ENCODE assay signal across 13 mouse cellular contexts in the genomic region with DNA sequence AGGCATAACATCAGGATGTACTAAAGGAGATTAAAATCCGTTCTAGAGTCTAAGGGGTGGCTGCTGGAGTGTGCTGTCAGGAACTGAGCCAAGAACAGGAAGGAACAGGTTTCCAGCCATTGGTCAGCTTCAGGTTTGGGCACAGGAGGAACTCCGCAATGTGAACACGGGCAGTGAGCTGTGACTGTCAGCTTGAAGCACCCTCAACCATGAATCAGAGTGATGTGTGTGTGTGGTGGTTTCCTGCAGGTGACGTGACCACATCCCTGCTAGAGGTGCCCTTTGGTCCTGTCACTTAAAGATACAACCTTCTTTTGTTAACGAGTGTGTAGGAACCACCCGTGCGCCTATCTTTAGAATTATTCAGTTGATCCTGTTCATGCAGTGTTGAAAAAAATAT. TPM values are rescaled to one million over a fixed set of nuclear protein-coding genes. Genes with fewer than 3 reads are reported as not detected.
DNase-seq lines count a peak whose midpoint lies in the region; ATAC-seq and TF ChIP-seq lines count a peak whose summit lies in the region.
"Had no signal": no experiment of that assay in that cellular context is flagged by ENCODE, and none has a peak within 500 bp of the region (broad histone marks: within the 10 kb centered on the region; RNA-seq: fewer than 3 reads in every experiment).

No protein-coding gene starts in this region.

- no peaks in the 10 kb centered on the region for H3K4me1 ChIP-seq in lung, postnatal 0 days (ENCODE audit: insufficient read depth, low read depth, low read length)
- H3K4me1 ChIP-seq in lung, adult 2 months (ENCODE audit: control insufficient read depth, insufficient read depth, low read length): no peaks in the 10 kb centered on the region
- no peaks in the 10 kb centered on the region for H3K4me1 ChIP-seq in kidney, embryonic 16.5 days (ENCODE audit: insufficient read depth, low read length)

- intact Hi-C loops in gastrocnemius, postnatal 36 days (cut with DNase I): no loop called here

- 49% methylated on average over 7 of the region's 7 CpGs for WGBS in lung, postnatal 0 days
- WGBS in lung, adult 2 months: 53% methylated on average over 7 of the region's 7 CpGs
- WGBS in kidney, embryonic 16.5 days: 40% methylated on average over 7 of the region's 7 CpGs

- H3K4me3 ChIP-seq in lung, postnatal 0 days (ENCODE audit: low read depth, low read length): no peak overlapping the region
- no peak overlapping the region for H3K4me3 ChIP-seq in lung, adult 2 months (replicated peaks; ENCODE audit: extremely low read depth, low read depth, low read length)
- no peak overlapping the region for H3K4me3 ChIP-seq in kidney, embryonic 16.5 days (ENCODE audit: low read length)
- H3K4me3 ChIP-seq: forebrain, embryonic 13.5 days had no signal

- DNase-seq in lung, postnatal 0 days (ENCODE audit: low spot score): peak; percentile 19
- DNase-seq in lung, adult 2 months: no peak
- DNase-seq in natural killer cell, adult 2 months (ENCODE audit: low spot score in 2 of 2): peak; percentile 55 to 83
- DNase-seq in thymus, postnatal 14 days: peak; percentile 72
- DNase-seq in left cerebral cortex, adult 9 months (ENCODE audit: low spot score in 2 of 2): no peak
- no peak for DNase-seq in gastrocnemius, postnatal 36 days
- no peak for DNase-seq in testis, postnatal 10 days (ENCODE audit: low spot score)
- DNase-seq: gastrocnemius, postnatal 25 days; heart, postnatal 14 days; left cerebral cortex, postnatal 4 days; right cerebral cortex, postnatal 4 days had no signal

- no peaks in the 10 kb centered on the region for H3K27me3 ChIP-seq in lung, postnatal 0 days (replicated peaks; ENCODE audit: insufficient read depth, low read length)
- H3K27me3 ChIP-seq in kidney, embryonic 16.5 days (ENCODE audit: insufficient read depth, low read length): no peaks in the 10 kb centered on the region
- H3K27me3 ChIP-seq: forebrain, embryonic 13.5 days had no signal

- ATAC-seq in lung, postnatal 0 days: no peak
- peak; percentile 87 for ATAC-seq in kidney, embryonic 16.5 days (ENCODE audit: low FRiP score, low TSS enrichment)
- ATAC-seq: forebrain, embryonic 13.5 days had no signal

- TF ChIP-seq CTCF in lung, postnatal 0 days (IDR thresholded peaks at IDR 0.05): no peak
- no peak for TF ChIP-seq CTCF in lung, adult 2 months (IDR thresholded peaks at IDR 0.05; ENCODE audit: insufficient read depth, low read length)

- TF ChIP-seq EP300 in lung, postnatal 0 days (IDR thresholded peaks at IDR 0.05): no peak

- no peak overlapping the region for H3K9ac ChIP-seq in lung, postnatal 0 days (replicated peaks; ENCODE audit: low read depth)
- no peak overlapping the region for H3K9ac ChIP-seq in kidney, embryonic 16.5 days (replicated peaks; ENCODE audit: low read length)
- H3K9ac ChIP-seq: forebrain, embryonic 13.5 days had no signal

- no peak overlapping the region for H3K27ac ChIP-seq in lung, postnatal 0 days (ENCODE audit: low read length)
- H3K27ac ChIP-seq in kidney, embryonic 16.5 days (ENCODE audit: low read length): no peak overlapping the region
- H3K27ac ChIP-seq: forebrain, embryonic 13.5 days had no signal

- TF ChIP-seq POLR2A in lung, adult 2 months (IDR thresholded peaks at IDR 0.05; ENCODE audit: borderline replicate concordance, extremely low read depth, low read depth, low read length): no peak

- no peak overlapping the region for H3K4me2 ChIP-seq in lung, postnatal 0 days (replicated peaks; ENCODE audit: low read depth, low read length)
- no peak overlapping the region for H3K4me2 ChIP-seq in kidney, embryonic 16.5 days (replicated peaks; ENCODE audit: low read depth, low read length)
- H3K4me2 ChIP-seq: forebrain, embryonic 13.5 days had no signal

- H3K9me3 ChIP-seq in lung, postnatal 0 days (ENCODE audit: low read length): no peaks in the 10 kb centered on the region
- H3K9me3 ChIP-seq in kidney, embryonic 16.5 days (ENCODE audit: low read length): peaks cover 8% of the 10 kb centered on the region; the same call in 1 of the 2 replicates

- H3K36me3 ChIP-seq in lung, postnatal 0 days (ENCODE audit: insufficient read depth, low read length): no peaks in the 10 kb centered on the region
- no peaks in the 10 kb centered on the region for H3K36me3 ChIP-seq in kidney, embryonic 16.5 days (ENCODE audit: insufficient read depth, low read length)

RNA-seq across cellular contexts. Expression of a gene that starts 31.1 kb away (rescaled TPM):
- polyA plus RNA-seq in lung, postnatal 0 days (2015; fragmentation: Nextera tagmentation; extraction: Ambion mirVana): 0.30 and 0.68 TPM in 2 replicates
- polyA plus RNA-seq in lung, adult 2 months (2012; rRNA removed): 0.23 and 0.33 TPM in 2 replicates
- 0.54 and 0.57 TPM in 2 replicates for polyA plus RNA-seq in kidney, embryonic 16.5 days (2015; fragmentation: Nextera tagmentation; extraction: Ambion mirVana)
- under 1 TPM; 0.35 to 0.71 TPM for total RNA-seq in gastrocnemius, postnatal 36 days (2021)

Comparison
In these comparisons a context has a peak if more than half of its experiments do, and no peak if none do; other contexts are left out.
1. DNase-seq: peak in lung, postnatal 0 days (single experiment), natural killer cell, adult 2 months (2 of 2) and thymus, postnatal 14 days (single experiment); none in lung, adult 2 months (single experiment), left cerebral cortex, adult 9 months (0 of 2), gastrocnemius, postnatal 36 days (0 of 2) and testis, postnatal 10 days (single experiment).